Mouse (Mus musculus): ENCODE results near the gene Patl2. TPM values are rescaled to one million over a fixed set of nuclear protein-coding genes. Genes with fewer than 3 reads are reported as not detected.

Patl2 gene
- polyA plus RNA-seq, 1 experiment from 2014 or later, result not detected

- Histone ChIP-seq H3K4me3 (ENCODE audit: low read depth, low read length) (no peak overlapping the region), H3K9me3 (replicated peaks; ENCODE audit: control insufficient read depth, low read length) (no peaks in the 10 kb centered on the region), H3K9ac (ENCODE audit: low read depth, low read length) (no peak overlapping the region), H3K4me2 (no peak overlapping the region), H3K36me3 (ENCODE audit: control insufficient read depth, insufficient read depth, low read length) (no peaks in the 10 kb centered on the region), H3K4me1 (ENCODE audit: control insufficient read depth, insufficient read depth, low read length) (no peaks in the 10 kb centered on the region), H3K27ac (ENCODE audit: low read depth, low read length) (no peak overlapping the region), H3K27me3 (ENCODE audit: control insufficient read depth, insufficient read depth, low read length) (no peaks in the 10 kb centered on the region)
- no peak for ATAC-seq (replicated peaks; ENCODE audit: insufficient number of reproducible peaks, low FRiP score, low TSS enrichment)
- WGBS (ENCODE audit: insufficient replicate concordance), result 64% methylated on average over 3 of the region's 3 CpGs
These were observed 5.9 kb upstream of the Patl2 start for GRCm38 (mm10) chr2:122191849-122192248.

- no peak overlapping the region for H3K27ac ChIP-seq (ENCODE audit: low read depth, low read length)
- no peak overlapping the region for H3K4me3 ChIP-seq (ENCODE audit: low read depth, low read length)
- H3K4me2 ChIP-seq, result no peak overlapping the region
- no peak for ATAC-seq (replicated peaks; ENCODE audit: insufficient number of reproducible peaks, low FRiP score, low TSS enrichment)
- H3K9me3 ChIP-seq (replicated peaks; ENCODE audit: control insufficient read depth, low read length), result no peaks in the 10 kb centered on the region
- 92% methylated on average over 3 of the region's 3 CpGs for WGBS (ENCODE audit: insufficient replicate concordance)
- no peaks in the 10 kb centered on the region for H3K36me3 ChIP-seq (ENCODE audit: control insufficient read depth, insufficient read depth, low read length)
- no peak overlapping the region for H3K9ac ChIP-seq (ENCODE audit: low read depth, low read length)
- no peaks in the 10 kb centered on the region for H3K4me1 ChIP-seq (ENCODE audit: control insufficient read depth, insufficient read depth, low read length)
- H3K27me3 ChIP-seq (ENCODE audit: control insufficient read depth, insufficient read depth, low read length), result no peaks in the 10 kb centered on the region
These were observed 762 bp upstream of the Patl2 start for GRCm38 (mm10) chr2:122186751-122187150.

GRCm38 (mm10) chr2:122185086-122185485 is 903 bp downstream of the Patl2 start:
- Histone ChIP-seq H3K36me3 (ENCODE audit: control insufficient read depth, insufficient read depth, low read length) (no peaks in the 10 kb centered on the region), H3K4me2 (no peak overlapping the region), H3K9me3 (replicated peaks; ENCODE audit: control insufficient read depth, low read length) (no peaks in the 10 kb centered on the region), H3K27ac (ENCODE audit: low read depth, low read length) (no peak overlapping the region), H3K27me3 (ENCODE audit: control insufficient read depth, insufficient read depth, low read length) (no peaks in the 10 kb centered on the region), H3K9ac (ENCODE audit: low read depth, low read length) (no peak overlapping the region), H3K4me3 (ENCODE audit: low read depth, low read length) (no peak overlapping the region), H3K4me1 (ENCODE audit: control insufficient read depth, insufficient read depth, low read length) (no peaks in the 10 kb centered on the region)
- no peak for ATAC-seq (replicated peaks; ENCODE audit: insufficient number of reproducible peaks, low FRiP score, low TSS enrichment)
- WGBS (ENCODE audit: insufficient replicate concordance), result 81% methylated on average over 4 of the region's 4 CpGs

- 62% methylated on average over 8 of the region's 8 CpGs for WGBS (ENCODE audit: insufficient replicate concordance)
- Histone ChIP-seq H3K9me3 (replicated peaks; ENCODE audit: control insufficient read depth, low read length) (no peaks in the 10 kb centered on the region), H3K9ac (ENCODE audit: low read depth, low read length) (no peak overlapping the region), H3K36me3 (ENCODE audit: control insufficient read depth, insufficient read depth, low read length) (no peaks in the 10 kb centered on the region), H3K4me3 (ENCODE audit: low read depth, low read length) (no peak overlapping the region), H3K27ac (ENCODE audit: low read depth, low read length) (no peak overlapping the region), H3K27me3 (ENCODE audit: control insufficient read depth, insufficient read depth, low read length) (no peaks in the 10 kb centered on the region), H3K4me2 (no peak overlapping the region), H3K4me1 (ENCODE audit: control insufficient read depth, insufficient read depth, low read length) (no peaks in the 10 kb centered on the region)
- ATAC-seq (replicated peaks; ENCODE audit: insufficient number of reproducible peaks, low FRiP score, low TSS enrichment), result no peak
These were observed 5.8 kb downstream of the Patl2 start for GRCm38 (mm10) chr2:122180051-122180822.

GRCm38 (mm10) chr2:122172188-122172587 is 13.8 kb downstream of the Patl2 start:
- Histone ChIP-seq H3K4me2 (no peak overlapping the region), H3K9ac (ENCODE audit: low read depth, low read length) (no peak overlapping the region), H3K9me3 (replicated peaks; ENCODE audit: control insufficient read depth, low read length) (no peaks in the 10 kb centered on the region), H3K4me1 (ENCODE audit: control insufficient read depth, insufficient read depth, low read length) (no peaks in the 10 kb centered on the region), H3K27me3 (ENCODE audit: control insufficient read depth, insufficient read depth, low read length) (no peaks in the 10 kb centered on the region), H3K4me3 (ENCODE audit: low read depth, low read length) (no peak overlapping the region), H3K36me3 (ENCODE audit: control insufficient read depth, insufficient read depth, low read length) (no peaks in the 10 kb centered on the region), H3K27ac (ENCODE audit: low read depth, low read length) (no peak overlapping the region)
- ATAC-seq (replicated peaks; ENCODE audit: insufficient number of reproducible peaks, low FRiP score, low TSS enrichment), result no peak
- WGBS (ENCODE audit: insufficient replicate concordance), result 93% methylated on average over 2 of the region's 2 CpGs

- 67% methylated on average over 6 of the region's 6 CpGs for WGBS (ENCODE audit: insufficient replicate concordance)
- H3K27me3 ChIP-seq (ENCODE audit: control insufficient read depth, insufficient read depth, low read length), result no peaks in the 10 kb centered on the region
- no peak overlapping the region for H3K27ac ChIP-seq (ENCODE audit: low read depth, low read length)
- no peaks in the 10 kb centered on the region for H3K9me3 ChIP-seq (replicated peaks; ENCODE audit: control insufficient read depth, low read length)
- no peak for ATAC-seq (replicated peaks; ENCODE audit: insufficient number of reproducible peaks, low FRiP score, low TSS enrichment)
- no peak overlapping the region for H3K9ac ChIP-seq (ENCODE audit: low read depth, low read length)
- no peaks in the 10 kb centered on the region for H3K36me3 ChIP-seq (ENCODE audit: control insufficient read depth, insufficient read depth, low read length)
- no peak overlapping the region for H3K4me2 ChIP-seq
- H3K4me1 ChIP-seq (ENCODE audit: control insufficient read depth, insufficient read depth, low read length), result no peaks in the 10 kb centered on the region
- no peak overlapping the region for H3K4me3 ChIP-seq (ENCODE audit: low read depth, low read length)
These were observed 14.7 kb downstream of the Patl2 start for GRCm38 (mm10) chr2:122171292-122171691.

GRCm38 (mm10) chr2:122164293-122164692 is 21.7 kb downstream of the Patl2 start:
- H3K4me3 ChIP-seq (ENCODE audit: low read depth, low read length), result no peak overlapping the region
- WGBS (ENCODE audit: insufficient replicate concordance), result 71% methylated on average over 11 of the region's 11 CpGs
- ATAC-seq (replicated peaks; ENCODE audit: insufficient number of reproducible peaks, low FRiP score, low TSS enrichment), result no peak
- H3K36me3 ChIP-seq (ENCODE audit: control insufficient read depth, insufficient read depth, low read length), result no peaks in the 10 kb centered on the region
- H3K4me1 ChIP-seq (ENCODE audit: control insufficient read depth, insufficient read depth, low read length), result no peaks in the 10 kb centered on the region
- H3K4me2 ChIP-seq, result no peak overlapping the region
- H3K27ac ChIP-seq (ENCODE audit: low read depth, low read length), result no peak overlapping the region
- no peak overlapping the region for H3K9ac ChIP-seq (ENCODE audit: low read depth, low read length)
- no peaks in the 10 kb centered on the region for H3K9me3 ChIP-seq (replicated peaks; ENCODE audit: control insufficient read depth, low read length)
- no peaks in the 10 kb centered on the region for H3K27me3 ChIP-seq (ENCODE audit: control insufficient read depth, insufficient read depth, low read length)

- H3K27ac ChIP-seq (ENCODE audit: low read depth, low read length), result no peak overlapping the region
- WGBS (ENCODE audit: insufficient replicate concordance), result 73% methylated on average over 13 of the region's 13 CpGs
- no peak overlapping the region for H3K4me3 ChIP-seq (ENCODE audit: low read depth, low read length)
- H3K36me3 ChIP-seq (ENCODE audit: control insufficient read depth, insufficient read depth, low read length), result no peaks in the 10 kb centered on the region
- 0 out of 2 replicates have a peak, but pooled peaks cover 3% of the 10 kb centered on the region for H3K4me1 ChIP-seq (ENCODE audit: control insufficient read depth, insufficient read depth, low read length)
- no peak overlapping the region for H3K9ac ChIP-seq (ENCODE audit: low read depth, low read length)
- H3K4me2 ChIP-seq, result no peak overlapping the region
- no peak; the same call in 1 of the 2 replicates for ATAC-seq (replicated peaks; ENCODE audit: insufficient number of reproducible peaks, low FRiP score, low TSS enrichment)
- H3K9me3 ChIP-seq (replicated peaks; ENCODE audit: control insufficient read depth, low read length), result no peaks in the 10 kb centered on the region
- H3K27me3 ChIP-seq (ENCODE audit: control insufficient read depth, insufficient read depth, low read length), result no peaks in the 10 kb centered on the region
These were observed 22.4 kb downstream of the Patl2 start for GRCm38 (mm10) chr2:122163430-122164195.

All from heart, embryonic 11.5 days (tissue).